Comparison of ENCODE assay signal across 8 mouse cellular contexts in genomic region chr17:57246663-57247392, GRCm38 (mm10). TPM values are rescaled to one million over a fixed set of nuclear protein-coding genes. Genes with fewer than 3 reads are reported as not detected.
DNase-seq lines count a peak whose midpoint lies in the region; ATAC-seq and TF ChIP-seq lines count a peak whose summit lies in the region.

No protein-coding gene starts in this region.

- intact Hi-C loops in heart, postnatal 10 days (cut with DNase I): loop anchor here (5.0 to 10.0 kb wide), 2 partner anchors 185 to 252 kb away; partner anchors contain the start of genes Alkbh7 and Clpp

- no peak for DNase-seq in heart, postnatal 10 days
- peak; percentile 33 for DNase-seq in ES-CJ7 (ENCODE audit: low read depth, low spot score)
- DNase-seq in limb, embryonic 14.5 days (ENCODE audit: low spot score): peak; percentile 86
- DNase-seq in adrenal gland, adult 8-10 months: no peak
- DNase-seq in layer of hippocampus, adult 11-12 months (ENCODE audit: low spot score): no peak

- H3K4me3 ChIP-seq in heart, embryonic 16.5 days (ENCODE audit: low read length): peak overlapping the region; percentile 86
- peak overlapping the region; percentile 68 for H3K4me3 ChIP-seq in embryonic facial prominence, embryonic 13.5 days
- H3K4me3 ChIP-seq in limb, embryonic 14.5 days (replicated peaks; ENCODE audit: low read length): peak overlapping the region; percentile 63
- H3K4me3 ChIP-seq in small intestine, adult 2 months (ENCODE audit: low read depth, low read length): peak overlapping the region; percentile 68

- no peaks in the 10 kb centered on the region for H3K27me3 ChIP-seq in heart, embryonic 16.5 days (ENCODE audit: control insufficient read depth, insufficient read depth, low read length)
- H3K27me3 ChIP-seq in embryonic facial prominence, embryonic 13.5 days: no peaks in the 10 kb centered on the region
- H3K27me3 ChIP-seq in limb, embryonic 14.5 days (ENCODE audit: control insufficient read depth, insufficient read depth, low read length): no peaks in the 10 kb centered on the region
- H3K27me3 ChIP-seq in small intestine, adult 2 months (ENCODE audit: control insufficient read depth, insufficient read depth, low read length): no peaks in the 10 kb centered on the region

- no peak for TF ChIP-seq POLR2A in limb, embryonic 14.5 days (IDR thresholded peaks at IDR 0.05; ENCODE audit: borderline replicate concordance, extremely low read depth, insufficient read depth, insufficient read length)
- TF ChIP-seq POLR2A in small intestine, adult 2 months (IDR thresholded peaks at IDR 0.05; ENCODE audit: low read depth, low read length): no peak

- 3% methylated on average over 18 of the region's 18 CpGs for WGBS in heart, embryonic 16.5 days
- WGBS in embryonic facial prominence, embryonic 13.5 days: 3% methylated on average over 18 of the region's 18 CpGs
- 3% methylated on average over 18 of the region's 18 CpGs for WGBS in limb, embryonic 14.5 days
- WGBS in small intestine, adult 2 months: 2% methylated on average over 18 of the region's 18 CpGs

- peak; percentile 14; the same call in 1 of the 2 replicates for TF ChIP-seq CTCF in small intestine, adult 2 months (IDR thresholded peaks at IDR 0.05; ENCODE audit: extremely low read depth, insufficient read length, insufficient replicate concordance, low read depth, low read length)

- H3K4me1 ChIP-seq in heart, embryonic 16.5 days (ENCODE audit: control insufficient read depth, insufficient read depth, low read length): peaks cover 20% of the 10 kb centered on the region
- peaks cover 27% of the 10 kb centered on the region for H3K4me1 ChIP-seq in embryonic facial prominence, embryonic 13.5 days
- peaks cover 16% of the 10 kb centered on the region for H3K4me1 ChIP-seq in limb, embryonic 14.5 days (ENCODE audit: control insufficient read depth, insufficient read depth, low read length)
- peaks cover 16% of the 10 kb centered on the region for H3K4me1 ChIP-seq in small intestine, adult 2 months (ENCODE audit: control insufficient read depth, insufficient read depth, insufficient read length, low read length)

- peak overlapping the region; percentile 86 for H3K27ac ChIP-seq in heart, embryonic 16.5 days (ENCODE audit: low read length)
- peak overlapping the region; percentile 95 for H3K27ac ChIP-seq in embryonic facial prominence, embryonic 13.5 days
- H3K27ac ChIP-seq in limb, embryonic 14.5 days (replicated peaks; ENCODE audit: low read depth, low read length): peak overlapping the region; percentile 96
- H3K27ac ChIP-seq in small intestine, adult 2 months (ENCODE audit: insufficient read depth, low read depth, low read length): 0 out of 2 replicates have a peak overlapping the region, but pooled peaks have one; percentile 14

- H3K9me3 ChIP-seq in heart, embryonic 16.5 days (replicated peaks; ENCODE audit: control insufficient read depth, low read length): no peaks in the 10 kb centered on the region
- H3K9me3 ChIP-seq in embryonic facial prominence, embryonic 13.5 days: 0 out of 2 replicates have a peak, but pooled peaks cover 3% of the 10 kb centered on the region
- H3K9me3 ChIP-seq in limb, embryonic 14.5 days (ENCODE audit: control insufficient read depth, low read length): peaks cover 2% of the 10 kb centered on the region; the same call in 1 of the 2 replicates

- H3K9ac ChIP-seq in heart, embryonic 16.5 days (ENCODE audit: low read length): peak overlapping the region; percentile 87
- peak overlapping the region; percentile 84 for H3K9ac ChIP-seq in embryonic facial prominence, embryonic 13.5 days
- H3K9ac ChIP-seq in limb, embryonic 14.5 days (ENCODE audit: low read depth, low read length, severe bottlenecking): peak overlapping the region; percentile 77

- peak overlapping the region; percentile 82 for H3K4me2 ChIP-seq in heart, embryonic 16.5 days (ENCODE audit: low read depth, low read length)
- H3K4me2 ChIP-seq in embryonic facial prominence, embryonic 13.5 days: peak overlapping the region; percentile 86
- H3K4me2 ChIP-seq in limb, embryonic 14.5 days (replicated peaks; ENCODE audit: low read depth, low read length, severe bottlenecking): peak overlapping the region; percentile 56

- no peak for ATAC-seq in heart, embryonic 16.5 days (replicated peaks; ENCODE audit: extremely low read depth, insufficient read depth, low FRiP score)
- no peak for ATAC-seq in embryonic facial prominence, embryonic 13.5 days (ENCODE audit: insufficient number of reproducible peaks, insufficient read depth, low FRiP score, low TSS enrichment, low read depth)
- no peak for ATAC-seq in limb, embryonic 14.5 days (ENCODE audit: low FRiP score, low read depth)

- peaks cover 16% of the 10 kb centered on the region for H3K36me3 ChIP-seq in heart, embryonic 16.5 days (ENCODE audit: control insufficient read depth, insufficient read depth)
- peaks cover 29% of the 10 kb centered on the region for H3K36me3 ChIP-seq in embryonic facial prominence, embryonic 13.5 days
- peaks cover 21% of the 10 kb centered on the region for H3K36me3 ChIP-seq in limb, embryonic 14.5 days (ENCODE audit: control insufficient read depth, insufficient read depth, low read length)
- peaks cover 12% of the 10 kb centered on the region for H3K36me3 ChIP-seq in small intestine, adult 2 months (ENCODE audit: control insufficient read depth, insufficient read depth, low read length)

RNA-seq across cellular contexts. Expression of gene Gpr108, which starts 1.4 kb away (rescaled TPM):
- 28.9 and 30.3 TPM in 2 replicates for polyA plus RNA-seq in heart, embryonic 16.5 days (2015; fragmentation: Nextera tagmentation; extraction: Ambion mirVana)
- 10 to 100 TPM; 26.5 TPM for total RNA-seq in heart, postnatal 10 days (2021)
- polyA plus RNA-seq in embryonic facial prominence, embryonic 13.5 days (2015; fragmentation: Nextera tagmentation; extraction: Ambion mirVana): 31.6 and 33.1 TPM in 2 replicates
- polyA plus RNA-seq in limb, embryonic 14.5 days (2012; rRNA removed): 36.4 and 42.7 TPM in 2 replicates
- 39.6 and 40.8 TPM in 2 replicates for polyA plus RNA-seq in limb, embryonic 14.5 days (2014; fragmentation: Nextera tagmentation; extraction: Ambion mirVana)
- polyA plus RNA-seq in small intestine, adult 2 months (2012; rRNA removed): 25.6 and 46.5 TPM in 2 replicates
- total RNA-seq in adrenal gland, adult 8-10 months (2022): 100 to 1,000 TPM in 3 of 4 experiments, 10 to 100 TPM in 1; 98.6 to 107 (median 102) TPM

RNA-seq across cellular contexts. Expression of gene Trip10, which starts 2.4 kb away (rescaled TPM):
- 47.8 TPM in 2 replicates for polyA plus RNA-seq in heart, embryonic 16.5 days (2015; fragmentation: Nextera tagmentation; extraction: Ambion mirVana)
- 10 to 100 TPM; 57.8 to 72.1 TPM for total RNA-seq in heart, postnatal 10 days (2021)
- polyA plus RNA-seq in embryonic facial prominence, embryonic 13.5 days (2015; fragmentation: Nextera tagmentation; extraction: Ambion mirVana): 38.1 and 41.5 TPM in 2 replicates
- 40.5 and 46.9 TPM in 2 replicates for polyA plus RNA-seq in limb, embryonic 14.5 days (2012; rRNA removed)
- polyA plus RNA-seq in limb, embryonic 14.5 days (2014; fragmentation: Nextera tagmentation; extraction: Ambion mirVana): 27.1 and 29.8 TPM in 2 replicates
- polyA plus RNA-seq in small intestine, adult 2 months (2012; rRNA removed): 11.0 and 30.3 TPM in 2 replicates
- total RNA-seq in adrenal gland, adult 8-10 months (2022): 10 to 100 TPM; 57.1 to 89.6 (median 72.8) TPM

RNA-seq across cellular contexts. Expression of gene C3, which starts 18.9 kb away (rescaled TPM):
- 3.5 and 6.3 TPM in 2 replicates for polyA plus RNA-seq in heart, embryonic 16.5 days (2015; fragmentation: Nextera tagmentation; extraction: Ambion mirVana)
- total RNA-seq in heart, postnatal 10 days (2021): 10 to 100 TPM; 42.3 to 66.3 TPM
- 0.13 and 4.8 TPM in 2 replicates for polyA plus RNA-seq in embryonic facial prominence, embryonic 13.5 days (2015; fragmentation: Nextera tagmentation; extraction: Ambion mirVana)
- 0.85 and 1.6 TPM in 2 replicates for polyA plus RNA-seq in limb, embryonic 14.5 days (2012; rRNA removed)
- polyA plus RNA-seq in limb, embryonic 14.5 days (2014; fragmentation: Nextera tagmentation; extraction: Ambion mirVana): 0.46 and 0.52 TPM in 2 replicates
- 17.9 and 40.9 TPM in 2 replicates for polyA plus RNA-seq in small intestine, adult 2 months (2012; rRNA removed)
- 1,000 to 10,000 TPM in 1 of 4 experiments, 100 to 1,000 TPM in 1, 10 to 100 TPM in 2; 36.4 to 1,135 (median 245) TPM for total RNA-seq in adrenal gland, adult 8-10 months (2022)

RNA-seq across cellular contexts. Expression of gene Vav1, which starts 32.1 kb away (rescaled TPM):
- 6.6 and 13.5 TPM in 2 replicates for polyA plus RNA-seq in heart, embryonic 16.5 days (2015; fragmentation: Nextera tagmentation; extraction: Ambion mirVana)
- total RNA-seq in heart, postnatal 10 days (2021): 1 to 10 TPM; 1.4 to 2.3 TPM
- polyA plus RNA-seq in embryonic facial prominence, embryonic 13.5 days (2015; fragmentation: Nextera tagmentation; extraction: Ambion mirVana): 2.6 and 2.9 TPM in 2 replicates
- 2.6 and 3.3 TPM in 2 replicates for polyA plus RNA-seq in limb, embryonic 14.5 days (2012; rRNA removed)
- polyA plus RNA-seq in limb, embryonic 14.5 days (2014; fragmentation: Nextera tagmentation; extraction: Ambion mirVana): 3.8 and 4.6 TPM in 2 replicates
- 3.5 and 6.1 TPM in 2 replicates for polyA plus RNA-seq in small intestine, adult 2 months (2012; rRNA removed)
- 1 to 10 TPM; 3.0 to 6.2 (median 4.1) TPM for total RNA-seq in adrenal gland, adult 8-10 months (2022)

RNA-seq across cellular contexts. Expression of gene Tnfsf14, which starts 52.9 kb away (rescaled TPM):
- 0.29 and 0.58 TPM in 2 replicates for polyA plus RNA-seq in heart, embryonic 16.5 days (2015; fragmentation: Nextera tagmentation; extraction: Ambion mirVana)
- not detected for total RNA-seq in heart, postnatal 10 days (2021)
- polyA plus RNA-seq in embryonic facial prominence, embryonic 13.5 days (2015; fragmentation: Nextera tagmentation; extraction: Ambion mirVana): 0.18 TPM in 1 of 2 replicates, not detected in the other
- polyA plus RNA-seq in limb, embryonic 14.5 days (2012; rRNA removed): 0.17 and 0.20 TPM in 2 replicates
- not detected in 2 replicates for polyA plus RNA-seq in limb, embryonic 14.5 days (2014; fragmentation: Nextera tagmentation; extraction: Ambion mirVana)
- 0.79 and 0.98 TPM in 2 replicates for polyA plus RNA-seq in small intestine, adult 2 months (2012; rRNA removed)
- total RNA-seq in adrenal gland, adult 8-10 months (2022): under 1 TPM in 2 of 4 experiments, not detected in 2; 0.16 to 0.17 TPM

Comparison
In these comparisons a context has a peak if more than half of its experiments do, and no peak if none do; other contexts are left out.
1. H3K27ac ChIP-seq: peak in every context shown above with its lines; median percentile 96 in limb, embryonic 14.5 days; 95 in embryonic facial prominence, embryonic 13.5 days; 86 in heart, embryonic 16.5 days; 14 in small intestine, adult 2 months.
2. DNase-seq: peak in ES-CJ7 (single experiment) and limb, embryonic 14.5 days (single experiment); none in heart, postnatal 10 days (0 of 2), adrenal gland, adult 8-10 months (single experiment) and layer of hippocampus, adult 11-12 months (single experiment).
3. Peak in every context shown above with its lines, with median percentiles within 50 percentile points of each other: H3K4me2 ChIP-seq, H3K4me3 ChIP-seq and H3K9ac ChIP-seq.